Mouse (Mus musculus) liver, embryonic 11.5 days (tissue): ENCODE measurements at regions not wholly inside any gene's neighbourhood (a gene's known extent, or its start where the extent isn't known, plus 50 kb on each side); places are given as distances from the start of the nearest gene placed in this dataset.

Experiments used
- ATAC-seq: fragments of 200-750 bp; cut with Nextera tagmentation; replicated peaks from 2 replicates; pipeline ENCODE4 v1.8.0; 2017; ENCODE audit warnings: moderate number of reproducible peaks, mild to moderate bottlenecking, moderate TSS enrichment, moderate library complexity; ENCODE audit not compliant: low FRiP score
- DNase-seq: peaks from one replicate; pipeline ENCODE4 v3.0.0-alpha.2; 2017; ENCODE audit warnings: low spot score
- H3K27ac ChIP-seq: fragments of 300-500 bp; sonication (generic); 2 replicates; pipeline ENCODE4 v1.5.1; 2014; ENCODE audit warnings: mild to moderate bottlenecking, low read depth, low read length, control low read depth
- H3K27me3 ChIP-seq: fragments of 300-500 bp; sonication (generic); replicated peaks from 2 replicates; pipeline ENCODE4 v1.6.1; 2014; ENCODE audit warnings: low read length, mixed read lengths; ENCODE audit not compliant: control insufficient read depth, insufficient read depth
- H3K36me3 ChIP-seq: fragments of 300-500 bp; sonication (generic); 2 replicates; pipeline ENCODE4 v1.6.1; 2014; ENCODE audit warnings: mild to moderate bottlenecking, low read length, moderate library complexity, mixed read lengths; ENCODE audit not compliant: control insufficient read depth, insufficient read depth
- H3K4me1 ChIP-seq: fragments of 300-500 bp; sonication (generic); replicated peaks from 2 replicates; pipeline ENCODE4 v1.6.1; 2014; ENCODE audit warnings: low read length, mixed read lengths; ENCODE audit not compliant: control insufficient read depth, insufficient read depth
- H3K4me2 ChIP-seq: fragments of 300-500 bp; sonication (generic); 2 replicates; pipeline ENCODE4 v1.6.1; 2014; ENCODE audit warnings: mild to moderate bottlenecking, control low read depth, moderate library complexity
- H3K4me3 ChIP-seq: fragments of 300-500 bp; sonication (generic); 2 replicates; pipeline ENCODE4 v1.5.1; 2014; ENCODE audit warnings: low read depth, low read length, control low read depth
- H3K9ac ChIP-seq: fragments of 300-500 bp; sonication (generic); 2 replicates; pipeline ENCODE4 v1.6.1; 2014; ENCODE audit warnings: low read depth, low read length, control low read depth
- H3K9me3 ChIP-seq: fragments of 300-500 bp; sonication (generic); 2 replicates; pipeline ENCODE4 v1.6.1; 2016; ENCODE audit warnings: low read length, inconsistent platforms, mixed read lengths; ENCODE audit not compliant: control insufficient read depth
- WGBS: fragments of 180-500 bp; shearing (Covaris S2); extraction: QIAGEN DNeasy Blood & Tissue Kit; methylation state at CpG from one replicate; pipeline ENCODE4 v1.1.7; 2014; 5-methylcytosine and 5-hydroxymethylcytosine counted together

GRCm38 (mm10) chr10:117896911-117897643, 51.2 kb upstream of the Rap1b start:
- H3K27me3 ChIP-seq, result no peaks in the 10 kb centered on the region
- DNase-seq, result no peak
- H3K9ac ChIP-seq, result no peak overlapping the region
- H3K9me3 ChIP-seq, result no peaks in the 10 kb centered on the region
- no peak overlapping the region for H3K27ac ChIP-seq
- no peak for ATAC-seq
- no peaks in the 10 kb centered on the region for H3K36me3 ChIP-seq
- no peak overlapping the region for H3K4me2 ChIP-seq
- H3K4me3 ChIP-seq, result no peak overlapping the region
- H3K4me1 ChIP-seq, result no peaks in the 10 kb centered on the region; the same call in 1 of the 2 replicates
- WGBS, result 63% methylated on average over 12 of the region's 12 CpGs

GRCm38 (mm10) chr10:117897766-117898165, 51.9 kb upstream of the Rap1b start:
- WGBS, result 67% methylated on average over 5 of the region's 5 CpGs
- Histone ChIP-seq H3K9ac (no peak overlapping the region), H3K4me1 (no peaks in the 10 kb centered on the region; the same call in 1 of the 2 replicates)

DNA sequence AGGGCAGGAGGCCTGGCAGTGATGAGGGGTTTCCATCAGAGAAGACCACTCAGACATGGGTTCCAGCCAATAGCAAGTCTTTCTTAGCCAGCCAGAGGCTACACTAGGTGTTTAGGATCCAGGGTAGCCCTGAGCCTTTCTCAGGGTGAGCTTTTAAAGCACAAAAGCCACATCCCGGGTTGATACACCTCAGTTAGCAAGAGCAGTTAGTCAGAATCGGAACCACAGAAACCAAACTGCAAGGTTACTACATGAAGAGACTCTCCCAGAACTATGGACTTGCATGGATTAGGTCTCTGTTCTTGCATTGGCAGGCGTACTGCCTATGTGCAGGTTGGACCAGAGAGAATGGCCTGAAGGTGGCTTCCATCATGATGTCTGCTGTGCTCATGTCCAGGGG, 52.6 kb upstream of the Rap1b start:
- H3K9me3 ChIP-seq, result no peaks in the 10 kb centered on the region
- 80% methylated on average over 3 of the region's 3 CpGs for WGBS
- H3K9ac ChIP-seq, result no peak overlapping the region
- no peak overlapping the region for H3K27ac ChIP-seq
- DNase-seq, result no peak
- H3K36me3 ChIP-seq, result no peaks in the 10 kb centered on the region
- no peaks in the 10 kb centered on the region for H3K27me3 ChIP-seq
- ATAC-seq, result no peak
- H3K4me1 ChIP-seq, result no peaks in the 10 kb centered on the region; the same call in 1 of the 2 replicates
- no peak overlapping the region for H3K4me3 ChIP-seq
- H3K4me2 ChIP-seq, result no peak overlapping the region

More at GRCm38 (mm10) chr10:117897766-117898165, 51.9 kb upstream of the Rap1b start:
- Histone ChIP-seq H3K27ac (no peak overlapping the region), H3K9me3 (no peaks in the 10 kb centered on the region), H3K4me2 (no peak overlapping the region), H3K36me3 (no peaks in the 10 kb centered on the region), H3K4me3 (no peak overlapping the region), H3K27me3 (no peaks in the 10 kb centered on the region)
- DNase-seq, result no peak
- no peak for ATAC-seq

- Histone ChIP-seq H3K4me2 (peak overlapping the region; percentile 27), H3K9me3 (no peaks in the 10 kb centered on the region), H3K36me3 (no peaks in the 10 kb centered on the region), H3K4me3 (no peak overlapping the region), H3K27me3 (no peaks in the 10 kb centered on the region), H3K27ac (no peak overlapping the region), H3K4me1 (no peaks in the 10 kb centered on the region; the same call in 1 of the 2 replicates), H3K9ac (no peak overlapping the region)
- DNase-seq, result no peak
- 0 out of 2 replicates have a peak, but pooled peaks have one; percentile 22 for ATAC-seq
- 36% methylated on average over 13 of the region's 13 CpGs for WGBS
Measured at GRCm38 (mm10) chr10:117899410-117899935, 53.6 kb upstream of the Rap1b start.

GRCm38 (mm10) chr10:117905666-117906266, 59.9 kb upstream of the Rap1b start:
- Histone ChIP-seq H3K36me3 (no peaks in the 10 kb centered on the region), H3K4me3 (peak overlapping the region; percentile 22), H3K27ac (no peak overlapping the region), H3K9me3 (no peaks in the 10 kb centered on the region), H3K4me1 (peaks cover 10% of the 10 kb centered on the region), H3K4me2 (peak overlapping the region; percentile 63), H3K9ac (no peak overlapping the region), H3K27me3 (no peaks in the 10 kb centered on the region)
- ATAC-seq, result no peak
- 18% methylated on average over 27 of the region's 27 CpGs for WGBS
- no peak for DNase-seq

GRCm38 (mm10) chr10:117906267-117906811, 60.5 kb upstream of the Rap1b start:
- H3K36me3 ChIP-seq, result no peaks in the 10 kb centered on the region
- peaks cover 10% of the 10 kb centered on the region for H3K4me1 ChIP-seq
- H3K27me3 ChIP-seq, result no peaks in the 10 kb centered on the region
- peak overlapping the region; percentile 63 for H3K4me2 ChIP-seq
- no peaks in the 10 kb centered on the region for H3K9me3 ChIP-seq
- H3K27ac ChIP-seq, result no peak overlapping the region; the same call in 1 of the 2 replicates
- 41% methylated on average over 11 of the region's 11 CpGs for WGBS
- DNase-seq (no peak), ATAC-seq (no peak; the same call in 1 of the 2 replicates)
- peak overlapping the region; percentile 22 for H3K4me3 ChIP-seq
- H3K9ac ChIP-seq, result no peak overlapping the region

GRCm38 (mm10) chr10:117908079-117908675, 62.3 kb upstream of the Rap1b start:
- Histone ChIP-seq H3K27ac (no peak overlapping the region), H3K9me3 (no peaks in the 10 kb centered on the region), H3K4me3 (no peak overlapping the region), H3K27me3 (no peaks in the 10 kb centered on the region), H3K36me3 (no peaks in the 10 kb centered on the region), H3K4me2 (no peak overlapping the region), H3K4me1 (peaks cover 10% of the 10 kb centered on the region), H3K9ac (no peak overlapping the region)
- no peak for DNase-seq
- ATAC-seq, result no peak
- 78% methylated on average over 16 of the region's 16 CpGs for WGBS

DNA sequence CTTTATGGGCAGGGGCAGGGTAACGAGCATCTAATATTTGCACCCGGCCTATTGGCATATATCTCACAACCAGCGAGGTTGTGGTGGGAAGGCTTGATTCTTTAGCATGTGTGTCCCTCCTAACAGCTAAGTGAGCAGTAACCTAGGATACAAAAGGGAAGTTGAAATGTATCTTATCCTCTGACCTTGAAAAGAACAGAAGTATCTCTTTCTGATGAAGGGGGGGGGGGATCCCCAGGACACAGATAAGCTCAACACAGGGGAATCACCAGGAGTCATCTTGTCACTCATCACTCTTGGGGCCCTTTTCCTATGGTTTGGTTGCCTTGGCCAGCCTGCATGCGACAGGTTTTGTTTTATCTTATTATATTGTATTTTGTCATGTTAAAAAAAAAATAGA, 63.3 kb upstream of the Rap1b start:
- no peak overlapping the region for H3K4me2 ChIP-seq
- no peak for ATAC-seq
- no peaks in the 10 kb centered on the region for H3K36me3 ChIP-seq
- peaks cover 10% of the 10 kb centered on the region for H3K4me1 ChIP-seq
- WGBS, result 49% methylated on average over 4 of the region's 4 CpGs
- no peak overlapping the region for H3K4me3 ChIP-seq
- H3K27ac ChIP-seq, result no peak overlapping the region
- no peaks in the 10 kb centered on the region for H3K9me3 ChIP-seq
- no peak overlapping the region for H3K9ac ChIP-seq
- H3K27me3 ChIP-seq, result no peaks in the 10 kb centered on the region
- no peak for DNase-seq
